Mouse (Mus musculus) intestine, embryonic 16.5 days (tissue): ENCODE data around the gene Tmem218. TPM values are rescaled to one million over a fixed set of nuclear protein-coding genes. Genes with fewer than 3 reads are reported as not detected.

ENCODE experiments used
- polyA plus RNA-seq: library from polyadenylated mRNA; unstranded; fragments of >200 nt; fragmentation: Nextera tagmentation; extraction: Ambion mirVana; gene quantifications from 2 replicates; pipeline ENCODE4 v1.2.1, GENCODE M21; 2015

Gene Tmem218
- polyA plus RNA-seq, 1 experiment from 2014 or later = 9.0 TPM

Other genes with a start within 250 kb of the Tmem218 start
- gene Pknox2, start 60.8 kb upstream of the Tmem218 start, polyA plus RNA-seq = 7.2 and 8.0 TPM in 2 replicates
- gene Slc37a2, start 47.5 kb downstream of the Tmem218 start, polyA plus RNA-seq = 8.9 and 10.8 TPM in 2 replicates
- 3.8 and 4.3 TPM in 2 replicates for gene Ccdc15, start 140.2 kb downstream of the Tmem218 start, polyA plus RNA-seq
- gene Hepacam, start 159.1 kb downstream of the Tmem218 start, polyA plus RNA-seq = 0.05 and 0.09 TPM in 2 replicates
- gene Robo4, start 193.7 kb downstream of the Tmem218 start, polyA plus RNA-seq = 11.7 and 13.9 TPM in 2 replicates
- 0.07 TPM in 1 of 2 replicates, not detected in the other for gene Robo3, start 225.0 kb downstream of the Tmem218 start, polyA plus RNA-seq